Mouse (Mus musculus): ENCODE measurements around the gene Pkp4. TPM values are rescaled to one million over a fixed set of nuclear protein-coding genes. Genes with fewer than 3 reads are reported as not detected.

The Pkp4 gene
- polyA plus RNA-seq, 1 experiment from 2014 or later = 28.3 TPM

DNA sequence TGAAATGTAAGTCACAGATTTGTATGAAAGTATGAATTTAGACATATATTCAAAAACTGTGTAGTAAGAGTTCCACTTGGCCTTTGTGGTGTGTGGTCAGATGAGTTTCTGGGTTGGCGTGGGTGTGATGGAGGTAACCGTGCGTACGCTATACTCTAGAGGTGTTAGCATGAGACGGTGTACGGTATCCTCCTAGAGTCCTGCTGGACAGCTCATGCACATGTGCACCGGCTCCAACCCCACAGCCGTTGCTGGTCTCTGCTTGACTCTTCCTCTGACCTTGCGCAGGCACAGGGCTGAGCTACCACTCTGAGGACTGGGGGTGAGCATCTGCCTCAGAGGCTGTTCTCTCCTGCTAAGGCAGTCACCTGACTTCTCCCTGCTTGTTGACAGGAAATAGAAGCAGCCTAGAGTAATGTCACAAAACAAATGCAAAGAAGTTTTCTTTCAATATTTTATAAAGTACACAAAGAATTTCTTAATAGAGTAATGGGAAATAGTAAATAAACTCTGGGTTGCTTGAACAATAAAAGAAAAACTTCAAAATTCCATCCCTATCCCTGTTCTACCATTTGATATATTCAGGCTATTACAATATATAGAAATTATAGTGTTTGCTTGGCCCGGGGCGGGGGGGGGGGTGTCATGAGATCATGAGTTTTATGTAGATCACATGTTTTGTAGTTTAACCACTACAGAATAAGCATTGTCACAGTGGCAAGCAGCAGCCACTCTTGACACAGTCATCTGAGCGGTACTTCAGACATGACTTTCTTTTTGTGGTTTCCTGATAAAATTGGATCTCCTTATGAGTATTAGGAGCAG lies 83.8 kb downstream of the Pkp4 start:
- 93% methylated on average over 12 of the region's 12 CpGs for WGBS
- Histone ChIP-seq H3K27me3 (no peaks in the 10 kb centered on the region), H3K9ac (no peak overlapping the region), H3K4me3 (no peak overlapping the region), H3K36me3 (peaks cover 7% of the 10 kb centered on the region), H3K9me3 (no peaks in the 10 kb centered on the region), H3K4me1 (no peaks in the 10 kb centered on the region), H3K27ac (no peak overlapping the region), H3K4me2 (no peak overlapping the region)
- no peak for ATAC-seq (ENCODE audit: insufficient number of reproducible peaks, insufficient read depth, low FRiP score, low TSS enrichment, low read depth)

DNA sequence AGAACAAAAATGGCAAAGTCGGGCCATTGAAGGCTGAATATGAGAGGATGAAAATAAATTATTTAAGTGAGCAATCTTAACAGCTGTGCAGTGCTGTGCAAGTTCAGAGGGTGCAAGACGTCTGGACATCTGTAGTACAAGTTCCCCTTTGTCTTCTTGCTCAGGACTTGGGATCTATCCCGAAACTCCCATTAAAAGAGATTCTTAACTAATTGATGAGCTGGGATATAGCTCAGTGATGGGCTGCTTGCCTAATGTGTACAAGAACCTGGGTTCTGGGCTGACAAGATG lies 84.4 kb downstream of the Pkp4 start:
- Histone ChIP-seq H3K4me2 (no peak overlapping the region), H3K36me3 (peaks cover 7% of the 10 kb centered on the region), H3K4me3 (no peak overlapping the region), H3K9me3 (no peaks in the 10 kb centered on the region), H3K9ac (no peak overlapping the region), H3K4me1 (no peaks in the 10 kb centered on the region), H3K27ac (no peak overlapping the region), H3K27me3 (no peaks in the 10 kb centered on the region)
- no peak for ATAC-seq (ENCODE audit: insufficient number of reproducible peaks, insufficient read depth, low FRiP score, low TSS enrichment, low read depth)
- WGBS = 74% methylated on average over 3 of the region's 3 CpGs

DNA sequence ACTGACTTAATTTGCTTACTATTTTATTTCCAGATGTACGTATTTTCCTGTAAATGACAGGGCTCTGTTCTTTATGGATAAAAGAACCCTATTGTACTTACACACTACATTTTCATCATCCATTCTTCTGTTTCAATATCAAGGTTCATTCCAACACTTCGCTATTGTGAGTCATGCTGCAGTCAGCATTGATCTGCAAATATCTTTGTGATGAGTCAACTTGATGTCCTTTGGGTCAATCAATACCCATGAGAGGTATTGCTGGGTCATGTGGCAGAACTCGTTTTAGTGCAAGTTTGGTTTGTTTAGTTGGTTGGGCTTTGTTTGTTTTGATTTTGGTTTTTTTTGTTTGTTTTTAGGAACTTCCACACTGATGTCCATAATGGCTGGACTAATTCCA lies 88.2 kb downstream of the Pkp4 start:
- Histone ChIP-seq H3K4me2 (no peak overlapping the region), H3K9ac (no peak overlapping the region), H3K4me3 (no peak overlapping the region), H3K27ac (no peak overlapping the region), H3K9me3 (no peaks in the 10 kb centered on the region), H3K27me3 (no peaks in the 10 kb centered on the region), H3K4me1 (no peaks in the 10 kb centered on the region), H3K36me3 (no peaks in the 10 kb centered on the region)
- no peak for ATAC-seq (ENCODE audit: insufficient number of reproducible peaks, insufficient read depth, low FRiP score, low TSS enrichment, low read depth)
- 82% methylated on average over 3 of the region's 3 CpGs for WGBS

DNA sequence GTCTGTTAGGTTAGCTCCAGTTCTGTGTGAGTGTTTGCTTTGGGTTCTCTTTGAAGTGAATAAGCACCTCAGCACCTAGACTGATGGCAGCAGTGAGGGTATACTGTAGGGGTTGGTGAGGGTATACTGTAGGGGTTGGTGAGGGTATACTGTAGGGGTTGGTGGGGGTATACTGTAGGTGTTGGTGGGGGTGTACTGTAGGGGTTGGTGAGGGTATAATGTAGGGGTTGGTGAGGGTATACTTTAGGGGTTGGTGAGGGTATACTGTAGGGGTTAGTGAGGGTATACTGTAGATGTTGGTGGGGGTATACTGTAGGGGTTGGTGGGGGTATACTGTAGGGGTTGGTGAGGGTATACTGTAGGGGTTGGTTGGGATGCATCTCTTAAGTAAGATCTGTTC lies 92.2 kb downstream of the Pkp4 start:
- H3K36me3 ChIP-seq = no peaks in the 10 kb centered on the region
- no peak overlapping the region for H3K9ac ChIP-seq
- no peak for ATAC-seq (ENCODE audit: insufficient number of reproducible peaks, insufficient read depth, low FRiP score, low TSS enrichment, low read depth)
- no peaks in the 10 kb centered on the region for H3K9me3 ChIP-seq
- H3K4me2 ChIP-seq = no peak overlapping the region
- H3K4me1 ChIP-seq = peaks cover 4% of the 10 kb centered on the region; the same call in 1 of the 2 replicates
- H3K27me3 ChIP-seq = no peaks in the 10 kb centered on the region
- no peak overlapping the region for H3K4me3 ChIP-seq
- H3K27ac ChIP-seq = no peak overlapping the region

DNA sequence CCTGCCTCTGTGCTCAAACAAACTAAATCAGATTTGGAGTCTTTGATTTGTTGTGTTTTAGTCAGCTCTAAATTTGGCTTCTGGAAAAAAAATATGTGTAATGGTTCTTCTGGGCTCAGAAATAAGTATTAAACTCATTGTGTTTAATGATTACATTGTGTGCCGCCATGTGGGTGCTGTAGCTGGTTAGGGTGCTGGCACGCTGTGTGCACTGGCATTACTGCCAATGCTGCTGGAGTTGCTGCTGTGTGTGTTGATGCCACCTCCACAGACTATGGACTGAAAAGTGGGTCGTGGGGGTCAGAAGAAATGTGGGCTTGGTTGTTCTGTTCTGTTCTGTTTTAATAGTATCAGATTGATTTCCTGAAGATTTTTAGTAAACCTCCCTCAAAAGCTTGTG lies 92.8 kb downstream of the Pkp4 start:
- Histone ChIP-seq H3K36me3 (no peaks in the 10 kb centered on the region), H3K27ac (no peak overlapping the region), H3K4me2 (no peak overlapping the region), H3K9me3 (no peaks in the 10 kb centered on the region), H3K4me1 (peaks cover 4% of the 10 kb centered on the region; the same call in 1 of the 2 replicates), H3K9ac (no peak overlapping the region), H3K27me3 (no peaks in the 10 kb centered on the region), H3K4me3 (no peak overlapping the region)
- ATAC-seq (ENCODE audit: insufficient number of reproducible peaks, insufficient read depth, low FRiP score, low TSS enrichment, low read depth) = no peak
- WGBS = 93% methylated on average over 3 of the region's 3 CpGs

DNA sequence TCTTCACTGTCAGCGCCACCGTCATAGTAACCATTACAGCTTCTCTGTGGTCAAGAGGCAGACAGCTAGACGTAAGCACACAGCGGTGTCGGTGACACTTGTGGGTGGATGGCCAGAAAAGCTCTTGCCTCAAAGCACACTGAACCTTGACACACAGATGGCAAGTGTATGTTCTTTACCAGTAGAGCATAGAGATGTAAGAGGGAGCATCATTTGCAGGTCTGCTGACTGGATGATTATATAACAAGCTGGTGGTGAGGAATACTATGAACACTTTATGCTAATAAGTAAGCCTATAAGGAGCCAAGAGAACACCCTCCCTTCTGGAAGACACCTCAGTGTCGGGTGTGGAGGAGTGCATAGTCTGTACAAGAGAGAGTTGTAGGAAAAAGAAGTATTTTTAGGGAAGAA lies 98.2 kb downstream of the Pkp4 start:
- peaks cover 4% of the 10 kb centered on the region; the same call in 1 of the 2 replicates for H3K4me1 ChIP-seq
- no peaks in the 10 kb centered on the region for H3K27me3 ChIP-seq
- WGBS = 88% methylated on average over 6 of the region's 6 CpGs
- H3K4me2 ChIP-seq = no peak overlapping the region
- no peak overlapping the region for H3K27ac ChIP-seq
- no peak overlapping the region for H3K9ac ChIP-seq
- no peak overlapping the region for H3K4me3 ChIP-seq
- no peaks in the 10 kb centered on the region for H3K36me3 ChIP-seq
- H3K9me3 ChIP-seq = no peaks in the 10 kb centered on the region
- ATAC-seq (ENCODE audit: insufficient number of reproducible peaks, insufficient read depth, low FRiP score, low TSS enrichment, low read depth) = no peak

DNA sequence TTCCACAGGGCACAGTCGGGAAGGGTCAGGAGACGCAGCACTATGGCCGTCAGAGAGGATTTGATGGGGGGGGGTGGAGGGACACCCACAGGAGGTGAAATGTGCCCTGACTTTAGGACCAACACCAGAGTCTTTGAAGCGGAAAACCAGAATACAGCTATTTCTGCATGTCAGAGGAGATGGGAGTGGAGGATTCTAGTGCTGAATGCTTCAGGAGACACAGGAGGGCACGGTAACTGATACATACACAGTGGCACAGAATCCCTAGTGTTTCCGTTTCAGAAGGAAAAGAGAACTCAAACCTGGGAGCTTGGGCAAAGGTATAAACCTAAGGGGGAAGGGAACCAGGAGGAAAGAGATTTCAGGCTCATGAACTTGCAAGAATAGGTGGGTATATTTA lies 98.7 kb downstream of the Pkp4 start:
- Histone ChIP-seq H3K27ac (no peak overlapping the region), H3K4me2 (no peak overlapping the region), H3K4me3 (no peak overlapping the region), H3K9me3 (no peaks in the 10 kb centered on the region), H3K36me3 (no peaks in the 10 kb centered on the region), H3K9ac (no peak overlapping the region), H3K4me1 (peaks cover 4% of the 10 kb centered on the region; the same call in 1 of the 2 replicates), H3K27me3 (no peaks in the 10 kb centered on the region)
- no peak for ATAC-seq (ENCODE audit: insufficient number of reproducible peaks, insufficient read depth, low FRiP score, low TSS enrichment, low read depth)
- WGBS = 83% methylated on average over 6 of the region's 6 CpGs

DNA sequence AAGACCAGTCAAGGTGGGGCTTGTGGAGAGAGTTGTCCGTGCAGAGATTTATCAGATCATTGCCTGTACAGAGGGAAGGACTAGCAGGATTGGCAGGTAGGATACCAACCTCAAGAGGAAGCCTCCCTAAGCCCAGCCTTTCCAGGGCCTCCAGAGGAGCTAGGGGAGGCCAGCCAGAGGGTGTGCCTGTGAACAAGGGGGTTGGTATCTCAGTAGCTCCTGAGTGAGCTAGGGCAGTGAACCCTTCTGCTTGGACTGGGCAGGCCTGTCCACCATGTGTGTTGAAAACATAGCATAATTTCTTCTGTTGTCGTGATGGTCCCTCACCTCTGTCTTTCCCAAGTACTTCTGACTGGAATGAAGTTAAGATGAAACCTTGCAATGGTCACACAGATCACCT lies 100.6 kb downstream of the Pkp4 start:
- 0 out of 2 replicates have a peak, but pooled peaks cover 3% of the 10 kb centered on the region for H3K4me1 ChIP-seq
- 87% methylated on average over 2 of the region's 2 CpGs for WGBS
- no peak for ATAC-seq (ENCODE audit: insufficient number of reproducible peaks, insufficient read depth, low FRiP score, low TSS enrichment, low read depth)

DNA sequence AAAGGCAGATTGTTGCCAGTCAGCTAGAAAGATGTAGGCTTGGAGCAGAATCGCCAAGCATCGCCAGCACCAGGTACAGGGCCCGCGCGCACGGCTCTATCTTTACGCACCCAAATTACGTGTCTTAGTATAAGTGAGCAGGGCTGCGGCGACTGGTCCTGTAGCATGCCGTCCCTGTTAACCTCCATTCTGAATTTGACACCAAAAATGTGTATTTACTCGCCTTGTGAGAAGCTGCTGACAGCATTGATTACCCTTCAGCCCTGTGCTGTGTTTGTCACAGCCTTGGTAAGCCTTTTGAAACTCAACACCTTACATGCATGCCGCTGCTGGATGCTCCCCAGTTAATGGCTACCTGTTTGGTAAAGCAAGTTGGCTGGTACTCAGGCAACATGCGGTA lies 105.8 kb downstream of the Pkp4 start:
- Histone ChIP-seq H3K4me3 (no peak overlapping the region), H3K27me3 (no peaks in the 10 kb centered on the region), H3K27ac (no peak overlapping the region), H3K4me2 (no peak overlapping the region), H3K36me3 (0 out of 2 replicates have a peak, but pooled peaks cover 4% of the 10 kb centered on the region), H3K9ac (no peak overlapping the region), H3K4me1 (peaks cover 17% of the 10 kb centered on the region), H3K9me3 (no peaks in the 10 kb centered on the region)
- no peak for ATAC-seq (ENCODE audit: insufficient number of reproducible peaks, insufficient read depth, low FRiP score, low TSS enrichment, low read depth)
- WGBS = 75% methylated on average over 14 of the region's 14 CpGs

More for the DNA sequence above, 100.6 kb downstream of the Pkp4 start:
- Histone ChIP-seq H3K9me3 (no peaks in the 10 kb centered on the region), H3K27me3 (no peaks in the 10 kb centered on the region), H3K9ac (no peak overlapping the region), H3K36me3 (no peaks in the 10 kb centered on the region), H3K4me2 (no peak overlapping the region), H3K4me3 (no peak overlapping the region), H3K27ac (no peak overlapping the region)

DNA sequence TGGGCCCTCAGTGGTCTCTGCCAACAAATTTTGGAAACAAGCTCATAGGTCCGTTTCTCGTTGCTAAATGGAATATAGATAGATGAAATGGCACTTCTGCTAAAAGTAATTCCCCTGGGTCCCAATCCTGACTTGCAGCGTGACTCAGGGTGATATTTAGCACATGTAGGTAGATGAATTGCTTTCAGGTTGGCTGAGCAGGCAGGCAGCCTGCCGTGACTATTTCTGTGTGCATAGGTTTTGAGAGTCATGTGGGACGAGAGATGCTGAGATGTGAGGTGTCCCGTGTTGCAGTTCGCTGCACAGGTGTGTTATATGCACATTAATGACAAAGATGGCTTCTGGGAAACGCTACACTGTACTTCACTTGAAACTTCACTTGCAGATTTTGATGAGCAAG lies 111.2 kb downstream of the Pkp4 start:
- H3K27me3 ChIP-seq = no peaks in the 10 kb centered on the region
- WGBS = 90% methylated on average over 8 of the region's 8 CpGs
- H3K36me3 ChIP-seq = 0 out of 2 replicates have a peak, but pooled peaks cover 4% of the 10 kb centered on the region
- H3K9me3 ChIP-seq = no peaks in the 10 kb centered on the region
- H3K4me3 ChIP-seq = no peak overlapping the region
- ATAC-seq (ENCODE audit: insufficient number of reproducible peaks, insufficient read depth, low FRiP score, low TSS enrichment, low read depth) = no peak
- no peak overlapping the region for H3K4me2 ChIP-seq
- H3K9ac ChIP-seq = no peak overlapping the region
- peaks cover 10% of the 10 kb centered on the region; the same call in 1 of the 2 replicates for H3K4me1 ChIP-seq
- no peak overlapping the region for H3K27ac ChIP-seq

DNA sequence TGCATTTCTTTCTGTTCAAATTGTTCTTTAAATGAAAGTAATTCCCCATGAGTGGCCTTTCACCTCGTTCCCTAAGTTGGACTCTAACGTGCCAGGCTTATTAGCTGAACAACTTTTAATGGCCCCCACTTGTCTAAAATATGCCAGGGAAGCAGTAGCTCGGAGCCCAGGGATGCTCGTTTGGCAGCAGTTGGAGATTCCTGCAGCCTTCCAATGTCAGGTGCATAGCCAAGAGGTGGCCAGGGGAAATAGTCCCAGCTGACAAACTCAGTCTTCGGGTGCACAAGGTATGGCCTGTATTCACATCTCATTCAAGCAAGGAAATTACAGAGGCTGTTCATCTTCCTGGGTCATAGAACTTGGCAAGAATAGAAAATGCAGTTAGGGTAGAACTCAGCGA lies 112.1 kb downstream of the Pkp4 start:
- Histone ChIP-seq H3K27me3 (no peaks in the 10 kb centered on the region), H3K9me3 (no peaks in the 10 kb centered on the region), H3K9ac (no peak overlapping the region), H3K4me3 (no peak overlapping the region), H3K36me3 (0 out of 2 replicates have a peak, but pooled peaks cover 4% of the 10 kb centered on the region), H3K27ac (no peak overlapping the region), H3K4me1 (0 out of 2 replicates have a peak, but pooled peaks cover 4% of the 10 kb centered on the region), H3K4me2 (no peak overlapping the region)
- ATAC-seq (ENCODE audit: insufficient number of reproducible peaks, insufficient read depth, low FRiP score, low TSS enrichment, low read depth) = no peak
- 79% methylated on average over 6 of the region's 6 CpGs for WGBS

DNA sequence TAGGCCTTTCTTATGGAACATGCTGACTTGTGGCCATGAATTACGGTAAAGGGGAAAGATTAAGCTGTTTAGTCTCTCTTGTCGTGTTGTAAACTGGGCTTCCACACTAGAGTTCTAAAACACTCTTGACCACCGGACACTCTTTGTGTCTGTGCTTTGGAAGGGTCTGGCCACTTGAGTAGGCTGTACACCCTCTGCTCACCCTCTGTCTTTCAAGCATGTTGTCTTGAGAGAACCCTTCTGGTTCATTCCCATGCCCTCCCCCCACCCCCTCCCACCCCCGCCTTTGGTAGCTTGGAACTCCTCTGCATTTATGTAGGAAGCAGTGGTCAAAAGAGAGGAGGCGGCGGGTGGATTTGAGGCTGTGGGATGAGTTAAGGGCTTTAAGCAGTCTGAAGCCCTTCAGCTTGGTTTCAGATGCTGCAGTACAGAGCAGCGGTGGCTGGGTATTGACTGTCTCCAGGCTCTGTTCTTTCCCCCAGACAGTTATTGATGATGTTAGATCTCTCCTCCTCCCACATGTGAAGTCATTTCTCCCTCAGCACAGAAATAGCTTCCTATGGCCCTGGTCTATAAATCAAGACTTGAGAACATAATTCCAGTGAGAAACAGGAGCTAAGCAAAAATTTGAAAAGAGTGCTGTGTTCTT lies 120.4 kb downstream of the Pkp4 start:
- no peak overlapping the region for H3K4me3 ChIP-seq
- no peak overlapping the region for H3K27ac ChIP-seq
- H3K9ac ChIP-seq = no peak overlapping the region
- no peaks in the 10 kb centered on the region for H3K9me3 ChIP-seq
- WGBS = 83% methylated on average over 7 of the region's 7 CpGs
- no peaks in the 10 kb centered on the region for H3K27me3 ChIP-seq
- H3K4me1 ChIP-seq = 0 out of 2 replicates have a peak, but pooled peaks cover 5% of the 10 kb centered on the region
- H3K4me2 ChIP-seq = no peak overlapping the region
- ATAC-seq (ENCODE audit: insufficient number of reproducible peaks, insufficient read depth, low FRiP score, low TSS enrichment, low read depth) = no peak
- H3K36me3 ChIP-seq = no peaks in the 10 kb centered on the region

Data from embryonic facial prominence, embryonic 13.5 days (tissue).